8 mouse cellular contexts compared by ENCODE assay signal in the genomic region with DNA sequence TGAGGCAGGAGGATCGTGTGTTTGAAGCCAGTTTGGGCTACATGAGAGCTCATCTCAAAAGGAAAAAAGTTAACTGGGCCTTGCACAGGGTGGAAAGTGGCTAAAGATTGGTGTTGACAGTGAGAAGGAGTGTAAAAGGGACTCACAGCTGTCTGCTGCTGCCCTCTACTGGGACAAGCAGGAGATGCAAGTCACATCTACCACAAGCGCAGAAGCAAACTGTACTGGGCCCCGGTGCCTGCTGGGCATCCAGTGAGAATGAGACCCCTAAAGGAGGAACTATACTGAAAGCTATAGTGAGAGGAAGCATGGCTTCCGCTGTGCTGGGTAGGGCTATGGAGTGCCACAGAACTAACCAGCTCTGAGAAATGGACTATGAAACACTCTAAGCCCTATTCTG. TPM values are rescaled to one million over a fixed set of nuclear protein-coding genes. Genes with fewer than 3 reads are reported as not detected.
DNase-seq lines count a peak whose midpoint lies in the region; ATAC-seq lines count a peak whose summit lies in the region.

No protein-coding gene starts in this region.

- no peak overlapping the region for H3K4me3 ChIP-seq in hindbrain, embryonic 15.5 days

- WGBS in hindbrain, embryonic 15.5 days: 13% methylated on average over 4 of the region's 4 CpGs

- H3K27ac ChIP-seq in hindbrain, embryonic 15.5 days (replicated peaks): no peak overlapping the region

- no peaks in the 10 kb centered on the region; the same call in 1 of the 2 replicates for H3K4me1 ChIP-seq in hindbrain, embryonic 15.5 days (replicated peaks)

- H3K9me3 ChIP-seq in hindbrain, embryonic 15.5 days: no peaks in the 10 kb centered on the region

- no peaks in the 10 kb centered on the region for H3K27me3 ChIP-seq in hindbrain, embryonic 15.5 days

- H3K36me3 ChIP-seq in hindbrain, embryonic 15.5 days: peaks cover 15% of the 10 kb centered on the region; the same call in 1 of the 2 replicates

- no peak overlapping the region for H3K4me2 ChIP-seq in hindbrain, embryonic 15.5 days

- H3K9ac ChIP-seq in hindbrain, embryonic 15.5 days: no peak overlapping the region

- ATAC-seq in hindbrain, embryonic 15.5 days (ENCODE audit: low FRiP score, low read depth): peak; percentile 75; the same call in 1 of the 2 replicates

- peak; percentile 77 for DNase-seq in R1 (ENCODE audit: low read depth, low spot score)
- peak; percentile 74 for DNase-seq in cerebellum, adult 9-11 months
- DNase-seq in frontal cortex, postnatal 10 days (ENCODE audit: low spot score in 2 of 2): peak; percentile 66 to 83
- DNase-seq in layer of hippocampus, postnatal 36 days: peak; percentile 79 to 84
- peak; percentile 68 for DNase-seq in lung, postnatal 25 days (ENCODE audit: low spot score)
- DNase-seq in right cerebral cortex, adult 18-20 months: peak; percentile 84
- DNase-seq in urinary bladder, adult 18-20 months (ENCODE audit: low spot score in 2 of 2): peak; percentile 32 to 48

RNA-seq across cellular contexts. Expression of gene Apaf1, which starts 50.2 kb away (rescaled TPM):
- 16.2 and 19.7 TPM in 2 replicates for polyA plus RNA-seq in hindbrain, embryonic 15.5 days (2015; fragmentation: Nextera tagmentation; extraction: Ambion mirVana)
- 10 to 100 TPM; 14.0 to 15.6 TPM for total RNA-seq in layer of hippocampus, postnatal 36 days (2021)

RNA-seq across cellular contexts. Expression of gene Ikbip, which starts 50.3 kb away (rescaled TPM):
- polyA plus RNA-seq in hindbrain, embryonic 15.5 days (2015; fragmentation: Nextera tagmentation; extraction: Ambion mirVana): 20.7 and 21.6 TPM in 2 replicates
- total RNA-seq in layer of hippocampus, postnatal 36 days (2021): 10 to 100 TPM; 16.7 to 17.9 TPM
